Mouse (Mus musculus) forebrain, embryonic 12.5 days (tissue): Measurements from ENCODE around the gene H2-DMb1. TPM values are rescaled to one million over a fixed set of nuclear protein-coding genes. Genes with fewer than 3 reads are reported as not detected.
"Not testable (repeated sequence)": the region's sequence is repeated elsewhere in the genome, so short reads cannot be mapped to it uniquely, and the experiment has no call there.

Experiments used
- ATAC-seq: fragments of 200-750 bp; cut with Nextera tagmentation; 2 replicates; pipeline ENCODE4 v1.8.0; 2017; ENCODE audit warnings: moderate TSS enrichment; ENCODE audit not compliant: low FRiP score
- H3K27ac ChIP-seq: fragments of 300-500 bp; sonication (generic); 2 replicates; pipeline ENCODE4 v1.5.1; 2016; ENCODE audit warnings: mild to moderate bottlenecking
- H3K27me3 ChIP-seq: fragments of 300-500 bp; sonication (generic); 2 replicates; pipeline ENCODE4 v1.6.1; 2016; ENCODE audit warnings: mild to moderate bottlenecking
- H3K36me3 ChIP-seq: fragments of 300-500 bp; sonication (generic); replicated peaks from 2 replicates; pipeline ENCODE4 v1.6.1; 2016; ENCODE audit warnings: mild to moderate bottlenecking
- H3K4me1 ChIP-seq: fragments of 300-500 bp; sonication (generic); 2 replicates; pipeline ENCODE4 v1.6.1; 2016
- H3K4me2 ChIP-seq: fragments of 300-500 bp; sonication (generic); 2 replicates; pipeline ENCODE4 v1.6.1; 2016; ENCODE audit warnings: mild to moderate bottlenecking, moderate library complexity
- H3K4me3 ChIP-seq: fragments of 300-500 bp; sonication (generic); replicated peaks from 2 replicates; pipeline ENCODE4 v1.5.1; 2016; ENCODE audit warnings: mild to moderate bottlenecking
- H3K9ac ChIP-seq: fragments of 300-500 bp; sonication (generic); 2 replicates; pipeline ENCODE4 v1.6.1; 2016; ENCODE audit warnings: mild to moderate bottlenecking
- H3K9me3 ChIP-seq: fragments of 300-500 bp; sonication (generic); 2 replicates; pipeline ENCODE4 v1.6.1; 2016
- WGBS: fragments of 180-500 bp; shearing (Covaris S2); methylation state at CpG from one replicate; pipeline ENCODE4 v1.1.7; 2016; 5-methylcytosine and 5-hydroxymethylcytosine counted together
- polyA plus RNA-seq: library from polyadenylated mRNA; unstranded; fragments of >200 nt; fragmentation: Nextera tagmentation; extraction: Ambion mirVana; gene quantifications from 2 replicates; pipeline ENCODE4 v1.2.1, GENCODE M21; 2016

H2-DMb1 gene
- polyA plus RNA-seq, 1 experiment from 2014 or later = 0.38 TPM

DNA sequence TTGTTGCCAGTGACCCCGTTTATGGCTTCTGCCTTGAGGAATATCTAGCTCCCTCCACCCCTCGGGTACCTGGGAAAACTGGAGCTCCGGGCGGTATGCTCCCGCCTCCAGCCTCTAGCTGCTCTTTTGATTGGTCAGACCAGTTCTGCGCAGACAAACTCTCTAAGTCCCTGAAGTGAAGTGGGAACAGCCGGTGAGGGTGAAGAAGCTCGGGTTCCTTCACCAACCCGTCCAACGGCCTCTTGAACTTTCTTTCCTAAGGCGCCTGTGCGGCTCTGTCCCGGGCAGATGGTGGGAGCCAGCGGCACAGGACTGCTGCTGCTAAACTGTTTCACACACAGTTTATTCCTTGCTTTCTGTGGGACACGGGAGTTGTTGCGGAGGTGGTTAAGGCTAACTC is 13.5 kb upstream of the H2-DMb1 start:
- Histone ChIP-seq H3K4me3 (peak overlapping the region; percentile 32), H3K4me2 (peak overlapping the region; percentile 60), H3K27me3 (peaks cover 69% of the 10 kb centered on the region), H3K9me3 (no peaks in the 10 kb centered on the region), H3K36me3 (no peaks in the 10 kb centered on the region), H3K27ac (no peak overlapping the region), H3K9ac (no peak overlapping the region), H3K4me1 (peaks cover 22% of the 10 kb centered on the region)
- no peak for ATAC-seq
- WGBS = 2% methylated on average over 16 of the region's 16 CpGs

DNA sequence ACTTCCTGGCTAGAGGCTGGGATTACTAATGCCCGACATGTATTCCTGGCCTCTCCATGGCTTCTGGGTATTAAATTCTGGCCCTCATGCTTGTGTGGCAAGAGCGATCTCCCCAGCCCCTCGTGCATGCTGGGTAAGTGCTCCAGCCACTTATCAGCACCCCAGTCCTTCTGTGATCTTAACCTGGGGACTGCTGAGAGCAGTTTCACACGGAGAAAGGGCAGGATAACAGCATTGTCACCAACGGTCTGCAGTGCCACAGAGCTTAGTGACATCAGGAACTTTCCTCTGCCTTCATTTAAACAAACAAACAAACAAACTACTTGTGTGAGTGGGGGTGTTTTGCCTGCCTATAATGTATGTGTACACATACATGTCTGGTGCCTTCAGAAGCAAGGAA is 12.6 kb upstream of the H2-DMb1 start:
- ATAC-seq = no peak
- Histone ChIP-seq H3K36me3 (no peaks in the 10 kb centered on the region), H3K27ac (no peak overlapping the region), H3K9me3 (no peaks in the 10 kb centered on the region), H3K4me2 (peak overlapping the region; percentile 60), H3K4me1 (peaks cover 22% of the 10 kb centered on the region), H3K9ac (no peak overlapping the region), H3K27me3 (peaks cover 69% of the 10 kb centered on the region), H3K4me3 (no peak overlapping the region; the same call in 1 of the 2 replicates)
- WGBS = 8% methylated on average over 5 of the region's 5 CpGs

DNA sequence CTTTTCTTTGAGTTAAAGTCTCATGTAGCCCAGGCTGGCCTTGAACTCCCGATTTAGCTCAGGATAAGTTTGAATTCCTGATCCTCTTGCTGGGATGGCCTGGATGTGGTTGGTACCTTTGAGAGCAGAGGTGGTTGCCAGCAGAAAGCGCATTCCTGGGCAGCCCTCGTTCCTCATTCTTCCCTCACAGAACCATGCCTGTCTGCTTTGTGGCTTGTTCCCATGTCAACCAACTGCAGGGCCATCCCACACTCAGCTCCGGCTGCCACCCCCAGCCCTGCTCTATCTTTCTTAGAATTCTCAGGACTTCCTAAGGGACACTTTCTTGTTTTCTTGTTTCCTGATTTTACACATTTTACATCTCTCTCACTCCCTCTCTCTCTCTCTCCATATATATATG is 11.4 kb upstream of the H2-DMb1 start:
- H3K36me3 ChIP-seq = no peaks in the 10 kb centered on the region
- H3K27ac ChIP-seq = no peak overlapping the region
- no peaks in the 10 kb centered on the region for H3K9me3 ChIP-seq
- WGBS = 54% methylated on average over 4 of the region's 4 CpGs
- H3K4me1 ChIP-seq = peaks cover 16% of the 10 kb centered on the region
- no peak for ATAC-seq
- H3K4me3 ChIP-seq = no peak overlapping the region
- H3K9ac ChIP-seq = no peak overlapping the region
- no peak overlapping the region for H3K4me2 ChIP-seq
- H3K27me3 ChIP-seq = peaks cover 60% of the 10 kb centered on the region

DNA sequence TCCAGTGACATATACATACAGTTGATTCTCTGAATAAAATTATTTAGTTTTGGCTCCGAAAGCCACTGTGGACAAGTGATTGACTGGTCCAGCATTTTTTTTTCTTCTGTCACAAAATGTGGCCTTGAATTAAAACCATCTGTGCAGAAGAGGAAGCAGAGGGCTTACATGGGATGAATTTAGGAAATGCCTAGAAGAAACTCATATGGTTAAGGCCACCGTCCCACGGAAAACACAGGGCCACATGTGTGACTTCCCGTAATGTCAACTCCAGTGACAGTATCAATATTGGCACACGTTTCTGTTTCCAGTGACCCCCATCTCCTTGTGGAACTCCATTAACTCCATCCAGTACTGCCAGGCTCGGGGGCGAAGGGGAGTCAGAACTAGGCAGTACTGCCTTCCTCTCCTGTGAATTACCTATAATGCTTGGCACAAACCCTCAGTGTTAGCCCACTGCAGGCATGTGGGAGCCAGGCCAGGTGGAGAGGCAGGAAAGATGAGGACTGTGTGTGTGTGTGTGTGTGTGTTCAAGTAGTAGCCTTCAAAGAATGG is 10.3 kb upstream of the H2-DMb1 start:
- Histone ChIP-seq H3K4me1 (peaks cover 16% of the 10 kb centered on the region), H3K4me2 (no peak overlapping the region), H3K9ac (no peak overlapping the region), H3K27me3 (peaks cover 49% of the 10 kb centered on the region), H3K27ac (no peak overlapping the region), H3K4me3 (no peak overlapping the region), H3K9me3 (no peaks in the 10 kb centered on the region), H3K36me3 (no peaks in the 10 kb centered on the region)
- 86% methylated on average over 7 of the region's 7 CpGs for WGBS
- ATAC-seq = no peak

DNA sequence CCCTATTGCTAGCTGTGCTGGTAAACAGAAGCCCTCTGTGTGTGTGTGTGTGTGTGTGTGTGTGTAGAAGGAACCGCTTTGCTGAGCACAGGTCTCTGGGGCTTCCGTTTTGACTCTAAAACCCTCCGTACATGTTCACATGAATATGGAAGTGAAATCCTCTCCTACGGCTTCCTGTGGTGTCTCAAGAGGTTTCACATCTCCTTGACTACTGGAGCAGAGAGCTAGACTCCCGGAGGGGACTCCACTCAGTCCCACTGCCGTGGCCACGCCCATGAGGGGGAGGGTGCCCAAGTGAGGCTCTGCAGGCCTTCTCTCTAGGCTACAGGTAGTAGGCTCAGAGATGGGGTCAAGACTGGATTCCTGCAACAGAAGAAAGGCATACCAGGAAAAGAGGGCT is 9.8 kb upstream of the H2-DMb1 start, which contains the start of gene H2-DMb2:
TSS of gene H2-DMb2 (plus strand) at position 275 of the 400 bp plus-strand sequence.
- Histone ChIP-seq H3K36me3 (no peaks in the 10 kb centered on the region), H3K4me3 (no peak within 1 kb of the TSS), H3K27ac (no peak within 1 kb of the TSS), H3K9me3 (no peaks in the 10 kb centered on the region), H3K27me3 (peaks cover 44% of the 10 kb centered on the region), H3K4me2 (no peak within 1 kb of the TSS), H3K4me1 (peaks cover 16% of the 10 kb centered on the region), H3K9ac (no peak within 1 kb of the TSS)
- 43% methylated on average over 7 of the region's 7 CpGs for WGBS
- no peak for ATAC-seq

DNA sequence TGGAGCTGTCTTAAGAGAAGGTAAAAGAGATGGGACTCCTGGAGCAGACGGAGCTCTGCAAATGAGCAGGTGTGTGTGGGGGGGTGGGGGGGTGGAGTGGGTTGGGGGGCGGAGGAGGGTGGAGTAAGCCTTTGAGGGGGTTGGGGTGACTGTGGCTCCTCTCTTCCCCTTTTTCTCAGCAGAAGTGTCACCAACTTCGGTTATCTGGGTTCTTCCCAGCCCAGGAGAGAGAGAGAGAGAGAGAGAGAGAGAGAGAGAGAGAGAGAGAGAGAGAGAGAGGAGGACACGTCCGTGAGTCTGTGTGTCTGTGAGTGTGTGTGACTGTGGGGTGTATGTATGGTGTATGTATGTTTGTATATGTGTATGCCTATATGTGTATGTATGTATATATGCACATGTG is 9.4 kb upstream of the H2-DMb1 start:
- no peak overlapping the region for H3K27ac ChIP-seq
- peaks cover 40% of the 10 kb centered on the region for H3K27me3 ChIP-seq
- H3K4me2 ChIP-seq = no peak overlapping the region
- no peaks in the 10 kb centered on the region for H3K9me3 ChIP-seq
- H3K4me3 ChIP-seq = no peak overlapping the region
- H3K4me1 ChIP-seq = peaks cover 16% of the 10 kb centered on the region
- H3K36me3 ChIP-seq = no peaks in the 10 kb centered on the region
- ATAC-seq = no peak
- WGBS = 61% methylated on average over 5 of the region's 5 CpGs
- H3K9ac ChIP-seq = no peak overlapping the region

DNA sequence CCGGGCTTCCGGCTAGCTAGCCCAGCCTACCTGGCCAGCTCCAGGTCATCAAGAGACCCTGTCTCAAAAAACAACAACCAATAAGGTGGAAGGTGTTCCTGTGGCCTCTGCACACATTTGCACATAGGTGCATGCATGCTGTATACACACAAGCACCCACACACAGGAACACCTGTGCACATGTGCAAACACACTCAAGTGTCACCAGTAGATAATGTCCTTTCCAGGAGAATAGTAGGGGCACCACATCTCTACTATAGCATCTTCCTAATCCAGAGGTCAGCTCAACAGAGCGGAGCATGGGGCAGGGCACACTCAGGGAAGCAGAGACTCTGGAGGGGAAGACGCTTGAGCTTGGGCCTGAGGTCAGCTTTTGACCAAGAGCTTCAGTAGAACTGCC is 8.7 kb upstream of the H2-DMb1 start:
- H3K27ac ChIP-seq, H3K36me3 ChIP-seq, ATAC-seq, H3K9me3 ChIP-seq, H3K9ac ChIP-seq, H3K4me2 ChIP-seq, H3K4me3 ChIP-seq: not testable (repeated sequence)
- WGBS = 89% methylated on average over 4 of the region's 4 CpGs
- H3K27me3 ChIP-seq = peaks cover 32% of the 10 kb centered on the region
- H3K4me1 ChIP-seq = peaks cover 12% of the 10 kb centered on the region

DNA sequence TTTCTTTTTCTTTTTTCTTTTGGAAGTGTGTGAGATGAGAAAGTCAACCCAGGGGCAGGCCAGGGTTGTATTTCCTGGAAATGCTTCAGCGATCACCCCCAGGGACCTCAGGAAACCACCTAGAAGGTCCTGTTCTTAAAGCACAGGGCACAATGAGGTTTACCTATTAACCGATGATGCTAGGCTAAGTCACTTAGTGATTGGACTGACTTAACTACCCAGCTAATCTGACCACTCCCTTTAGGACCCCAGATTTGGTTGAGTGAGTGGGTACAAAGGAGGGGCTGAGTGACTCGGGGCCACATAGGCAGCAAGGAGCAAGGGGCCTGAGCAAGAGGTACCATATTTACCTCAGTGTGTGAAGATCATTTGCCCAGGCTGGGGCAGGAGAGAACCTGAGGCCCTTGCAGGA is 7.9 kb upstream of the H2-DMb1 start:
- H3K27ac ChIP-seq = no peak overlapping the region
- H3K4me2 ChIP-seq = no peak overlapping the region
- peaks cover 5% of the 10 kb centered on the region for H3K4me1 ChIP-seq
- no peak overlapping the region for H3K9ac ChIP-seq
- H3K36me3 ChIP-seq = no peaks in the 10 kb centered on the region
- no peak for ATAC-seq
- H3K27me3 ChIP-seq = peaks cover 25% of the 10 kb centered on the region
- no peaks in the 10 kb centered on the region for H3K9me3 ChIP-seq
- H3K4me3 ChIP-seq = no peak overlapping the region
- WGBS = 68% methylated on average over 3 of the region's 3 CpGs

DNA sequence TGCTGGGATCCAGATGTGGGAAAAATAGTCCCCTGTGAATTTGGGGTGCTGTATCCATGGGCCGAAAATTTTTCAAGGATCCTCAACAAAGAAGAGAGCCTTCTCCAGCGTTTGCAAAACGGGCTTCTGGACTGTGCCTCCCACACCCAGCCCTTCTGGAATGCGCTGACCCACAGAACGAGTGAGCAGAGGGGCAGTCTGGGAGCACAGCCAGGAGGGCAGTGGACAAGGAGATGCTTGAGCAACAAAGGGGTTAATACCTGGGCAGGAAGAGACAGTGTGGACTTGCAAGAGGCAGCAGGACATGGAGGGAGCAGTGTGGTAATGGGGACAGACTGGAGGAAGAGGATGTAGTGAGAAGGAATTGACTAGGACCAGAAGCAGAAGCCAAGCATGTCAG is 2.7 kb downstream of the H2-DMb1 start:
- no peaks in the 10 kb centered on the region for H3K27me3 ChIP-seq
- no peak overlapping the region for H3K4me3 ChIP-seq
- no peak overlapping the region for H3K4me2 ChIP-seq
- WGBS = 50% methylated on average over 5 of the region's 5 CpGs
- H3K4me1 ChIP-seq = no peaks in the 10 kb centered on the region
- no peak for ATAC-seq
- no peak overlapping the region for H3K27ac ChIP-seq
- no peaks in the 10 kb centered on the region for H3K36me3 ChIP-seq
- no peaks in the 10 kb centered on the region for H3K9me3 ChIP-seq
- no peak overlapping the region for H3K9ac ChIP-seq

DNA sequence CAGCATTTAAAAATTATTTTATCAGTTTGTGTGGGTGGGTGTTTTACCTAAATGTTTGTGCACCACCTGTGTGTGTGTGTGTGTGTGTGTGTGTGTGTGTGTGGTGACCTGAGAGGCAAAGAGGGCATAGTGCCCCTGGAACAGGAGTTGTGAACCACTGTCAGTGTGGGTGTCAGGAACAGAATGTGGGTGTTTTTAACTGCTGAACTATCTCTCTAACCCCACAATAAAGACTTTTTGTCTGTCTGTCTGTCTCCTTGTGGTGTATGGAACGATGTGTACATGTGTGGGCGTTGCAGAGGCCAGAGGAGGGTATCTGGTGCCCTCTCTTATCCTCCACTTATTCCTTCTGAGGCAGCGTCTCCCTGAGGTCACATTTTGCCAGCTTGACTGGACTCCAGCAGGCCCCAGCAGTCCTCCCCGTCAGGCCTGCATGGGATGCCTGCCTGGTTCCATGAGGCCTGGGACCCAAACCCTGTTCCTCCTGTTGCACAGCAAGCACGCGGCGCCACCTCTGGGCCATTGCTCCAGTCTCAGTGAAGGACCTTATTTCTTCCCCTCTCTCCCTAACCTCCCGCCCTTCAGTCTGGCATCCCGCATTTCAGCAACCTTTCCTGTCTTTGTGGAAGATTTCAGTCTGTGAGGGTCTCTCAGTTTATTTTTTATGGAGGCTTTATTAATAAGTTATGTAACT is 11.5 kb downstream of the H2-DMb1 start:
- 42% methylated on average over 9 of the region's 9 CpGs for WGBS
- Histone ChIP-seq H3K27me3 (peaks cover 12% of the 10 kb centered on the region; the same call in 1 of the 2 replicates), H3K9ac (no peak overlapping the region), H3K4me2 (no peak overlapping the region), H3K4me1 (no peaks in the 10 kb centered on the region), H3K27ac (no peak overlapping the region), H3K9me3 (peaks cover 3% of the 10 kb centered on the region; the same call in 1 of the 2 replicates), H3K36me3 (no peaks in the 10 kb centered on the region), H3K4me3 (no peak overlapping the region)
- ATAC-seq = no peak

DNA sequence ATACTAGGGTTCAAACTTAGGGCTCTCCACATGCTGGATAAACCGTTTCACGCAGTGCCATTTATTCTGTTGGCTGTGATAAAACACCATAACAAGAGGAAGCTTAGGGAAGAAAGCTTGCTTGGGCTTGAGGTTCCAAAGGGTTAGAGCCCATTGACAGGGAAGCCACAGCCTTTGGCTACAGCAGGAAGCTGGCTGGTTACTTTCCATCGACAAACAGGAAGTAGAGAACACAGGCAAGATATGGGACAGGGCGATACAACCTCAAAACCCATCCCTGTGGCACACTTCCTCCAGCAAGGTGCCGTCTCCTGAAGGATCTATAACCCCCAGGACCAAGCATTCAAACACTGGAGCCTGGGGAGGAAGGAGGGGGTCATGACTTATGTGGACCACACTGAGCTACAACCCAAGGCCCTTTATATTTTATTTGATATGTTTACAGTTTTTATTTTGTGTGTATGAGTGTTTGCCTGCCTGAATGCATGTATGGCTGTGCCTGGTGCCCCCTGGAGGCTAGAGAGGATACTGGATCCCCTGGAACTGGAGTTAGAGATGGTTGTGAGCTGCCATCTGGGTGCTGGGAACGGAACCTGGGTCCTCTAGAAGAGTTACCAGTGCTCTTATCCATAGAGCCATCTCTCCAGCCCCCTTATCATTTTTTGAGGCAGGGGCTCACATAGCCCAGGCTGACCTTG is 12.3 kb downstream of the H2-DMb1 start:
- peaks cover 3% of the 10 kb centered on the region; the same call in 1 of the 2 replicates for H3K9me3 ChIP-seq
- WGBS = 84% methylated on average over 6 of the region's 6 CpGs
- H3K27ac ChIP-seq = no peak overlapping the region
- H3K9ac ChIP-seq = no peak overlapping the region
- H3K36me3 ChIP-seq = no peaks in the 10 kb centered on the region
- no peaks in the 10 kb centered on the region for H3K4me1 ChIP-seq
- no peak for ATAC-seq
- H3K4me3 ChIP-seq = no peak overlapping the region
- H3K4me2 ChIP-seq = no peak overlapping the region
- peaks cover 13% of the 10 kb centered on the region; the same call in 1 of the 2 replicates for H3K27me3 ChIP-seq

DNA sequence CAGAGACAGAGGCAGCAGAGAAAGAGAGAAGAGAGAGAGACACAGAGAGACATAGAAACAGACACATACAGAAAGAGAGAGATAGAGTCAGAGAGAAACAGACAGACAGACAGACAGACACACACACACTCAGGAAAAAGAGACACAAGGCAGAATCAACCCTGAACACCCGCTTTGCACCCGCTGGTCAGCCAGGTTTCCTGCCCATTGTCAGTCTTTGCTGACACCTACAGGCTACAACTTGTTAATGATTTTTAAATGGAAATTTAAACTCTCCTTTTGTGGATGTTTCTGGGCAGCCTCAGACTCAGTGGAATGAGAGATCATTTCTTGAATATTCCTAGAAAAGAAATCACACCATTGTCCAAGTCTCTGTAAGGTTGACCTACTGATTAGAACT is 16.4 kb downstream of the H2-DMb1 start:
- no peaks in the 10 kb centered on the region for H3K36me3 ChIP-seq
- no peak overlapping the region for H3K4me2 ChIP-seq
- H3K27ac ChIP-seq = no peak overlapping the region
- H3K4me1 ChIP-seq = no peaks in the 10 kb centered on the region
- H3K27me3 ChIP-seq = peaks cover 15% of the 10 kb centered on the region; the same call in 1 of the 2 replicates
- no peak overlapping the region for H3K4me3 ChIP-seq
- WGBS = 0% methylated on average over 2 of the region's 2 CpGs
- H3K9ac ChIP-seq = 0 out of 2 replicates have a peak overlapping the region, but pooled peaks have one; percentile 14
- H3K9me3 ChIP-seq = peaks cover 9% of the 10 kb centered on the region; the same call in 1 of the 2 replicates
- no peak for ATAC-seq
